Mouse (Mus musculus) MN1 (cell line): Measurements from ENCODE around the gene AB124611.
"Not testable (repeated sequence)": the region's sequence is repeated elsewhere in the genome, so short reads cannot be mapped to it uniquely, and the experiment has no call there.

Experiments used
- DNase-seq: peaks from one replicate; pipeline ENCODE4 v3.0.0-alpha.2; 2016; ENCODE audit warnings: low spot score

AB124611 gene

DNA sequence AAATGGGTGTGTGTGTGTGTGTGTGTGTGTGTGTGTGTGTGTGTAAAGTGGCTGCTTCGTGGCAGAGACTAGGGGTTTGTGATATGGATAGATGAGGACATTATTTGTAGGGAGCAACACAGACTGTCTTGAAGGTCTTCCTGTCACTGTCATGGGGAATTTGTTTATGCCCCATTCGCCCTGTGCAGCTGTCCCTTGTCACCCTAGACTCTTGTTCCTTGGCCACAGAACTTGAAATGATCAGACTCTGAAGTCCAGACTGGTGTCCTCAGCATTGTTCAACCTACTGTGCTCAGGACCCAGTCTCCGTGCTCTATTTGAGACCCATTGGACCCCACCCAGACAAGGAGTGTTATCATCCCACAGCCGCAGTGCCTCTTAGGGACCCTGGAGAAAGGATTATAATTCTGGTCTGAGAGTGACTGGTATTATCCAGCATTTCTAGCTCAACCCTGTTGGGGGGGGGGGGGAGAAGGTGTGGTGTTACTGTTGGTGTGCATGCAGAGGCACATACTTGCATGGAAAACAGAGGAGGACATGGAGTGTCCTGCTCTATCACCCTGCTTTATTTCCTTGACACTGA, 39.1 kb downstream of the AB124611 start:
- DNase-seq: no peak

DNA sequence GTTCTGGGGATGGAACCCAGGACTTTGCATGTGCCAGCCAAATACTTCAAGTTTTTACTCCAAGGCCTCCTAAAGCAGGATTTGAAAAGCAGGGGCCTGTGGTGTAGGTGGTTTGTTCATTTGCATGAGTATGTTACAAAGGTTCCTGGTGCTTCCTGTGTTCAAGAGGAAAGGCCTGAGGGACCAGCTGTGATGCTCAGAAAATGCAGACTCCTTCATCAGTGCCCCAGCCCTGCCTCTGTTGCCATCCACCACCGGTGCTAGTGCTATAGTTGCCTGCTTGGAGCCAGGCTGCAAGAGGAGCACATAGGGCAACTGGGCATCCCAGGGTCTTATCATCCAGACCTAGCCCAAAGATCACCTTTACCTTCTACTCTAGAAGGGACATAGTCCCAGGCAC, 40.6 kb downstream of the AB124611 start:
- no peak for DNase-seq

DNA sequence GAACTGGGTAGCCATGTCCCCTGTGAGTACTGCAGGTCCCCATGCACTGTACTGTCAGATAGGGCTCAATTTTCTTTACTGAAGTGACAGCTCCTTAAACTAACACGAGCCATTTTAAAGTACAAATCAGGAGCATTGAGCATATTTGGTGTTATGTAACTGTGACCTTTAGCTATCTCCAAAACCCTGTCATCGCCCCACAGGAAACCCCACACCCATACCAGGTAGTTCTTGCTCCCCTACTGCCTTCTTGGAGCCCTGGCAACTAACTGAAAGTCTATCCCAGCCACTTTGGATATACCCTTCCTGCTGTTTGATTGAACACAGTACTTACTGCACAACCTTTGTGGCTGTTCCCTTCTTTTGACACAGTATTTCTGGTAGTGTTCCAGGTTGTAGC, 41.1 kb downstream of the AB124611 start:
- DNase-seq: no peak

DNA sequence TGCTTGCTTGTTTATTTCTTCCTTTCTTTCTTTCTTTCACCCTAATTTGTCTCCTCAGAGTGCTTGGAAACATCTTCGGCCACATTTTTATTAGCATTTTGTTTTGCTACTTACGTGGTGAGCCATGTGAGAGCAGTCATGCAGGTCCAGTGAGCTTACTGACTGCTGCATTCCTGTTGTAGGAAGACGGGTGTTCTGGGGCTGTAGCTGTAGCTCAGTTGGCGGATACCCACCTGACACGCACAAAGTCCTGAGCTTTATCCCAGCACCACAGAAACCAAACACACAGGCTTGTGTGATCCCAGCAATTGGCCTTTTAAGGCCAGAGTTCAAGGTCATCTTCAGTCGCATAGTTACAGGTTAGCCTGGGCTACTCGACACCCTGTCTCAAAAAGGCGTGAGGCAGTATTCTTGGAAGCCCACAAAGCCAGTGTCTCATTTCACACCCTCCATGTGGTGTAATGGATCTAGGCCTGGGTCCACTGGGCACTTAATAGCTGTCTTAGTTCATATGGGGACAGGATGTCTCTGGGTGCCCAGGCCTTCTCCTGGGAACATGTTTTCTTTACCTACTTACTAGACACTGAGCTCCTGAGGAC, 42.8 kb downstream of the AB124611 start:
- no peak for DNase-seq

DNA sequence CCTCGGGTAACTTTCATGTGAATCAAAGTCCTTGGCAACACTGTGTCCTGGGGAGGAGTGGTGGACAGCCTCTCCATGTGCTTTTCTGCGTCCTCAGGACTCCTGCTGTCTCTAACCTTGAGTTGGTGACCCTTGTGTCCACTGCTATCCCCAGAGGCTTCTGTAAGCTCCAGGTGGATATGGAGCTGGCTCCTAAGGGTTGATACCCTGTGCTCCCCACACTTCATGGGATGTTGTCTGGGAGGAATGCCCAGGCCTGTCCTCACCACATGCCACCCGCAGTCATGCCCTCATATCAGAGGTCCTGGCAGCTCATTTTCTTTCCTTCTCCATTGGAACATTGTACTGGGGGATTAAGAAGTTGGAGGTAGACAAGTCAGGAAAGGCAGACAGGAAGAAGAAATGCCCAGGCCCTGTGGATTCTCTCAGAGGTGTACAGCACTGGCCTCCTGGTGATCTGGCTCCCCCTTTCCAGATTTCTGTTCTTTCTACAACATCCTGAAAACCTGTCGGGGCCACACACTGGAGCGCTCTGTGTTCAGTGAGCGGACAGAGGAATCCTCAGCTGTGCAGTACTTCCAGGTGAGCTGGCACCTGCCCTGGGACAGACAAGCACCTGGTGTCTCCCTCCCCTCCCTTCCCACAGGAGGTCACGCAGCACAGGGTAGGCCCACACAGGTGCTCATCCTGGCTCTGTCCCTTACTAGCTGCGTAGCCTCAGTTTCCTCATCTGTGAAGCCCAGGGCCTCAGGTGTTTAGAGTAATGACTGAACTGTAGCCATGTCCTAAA, 48.2 kb downstream of the AB124611 start:
- no peak for DNase-seq

DNA sequence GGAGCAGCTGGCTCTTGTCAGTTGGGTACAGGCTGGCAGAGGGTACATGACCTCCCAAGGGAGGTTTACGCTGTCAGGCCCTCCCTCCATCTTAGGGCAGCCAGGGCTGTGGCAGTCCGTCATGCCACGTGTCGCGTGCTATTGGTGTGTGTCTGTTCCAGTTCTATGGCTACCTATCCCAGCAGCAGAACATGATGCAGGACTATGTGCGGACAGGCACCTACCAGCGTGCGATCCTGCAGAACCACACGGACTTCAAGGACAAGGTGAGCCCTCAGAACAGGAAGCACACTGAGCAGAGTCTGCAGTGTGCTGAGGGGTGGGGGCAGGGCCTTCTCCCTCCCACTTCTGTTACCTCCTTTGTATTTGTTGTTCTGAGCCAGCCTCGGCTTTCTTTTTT, 49.3 kb downstream of the AB124611 start:
- no peak for DNase-seq

DNA sequence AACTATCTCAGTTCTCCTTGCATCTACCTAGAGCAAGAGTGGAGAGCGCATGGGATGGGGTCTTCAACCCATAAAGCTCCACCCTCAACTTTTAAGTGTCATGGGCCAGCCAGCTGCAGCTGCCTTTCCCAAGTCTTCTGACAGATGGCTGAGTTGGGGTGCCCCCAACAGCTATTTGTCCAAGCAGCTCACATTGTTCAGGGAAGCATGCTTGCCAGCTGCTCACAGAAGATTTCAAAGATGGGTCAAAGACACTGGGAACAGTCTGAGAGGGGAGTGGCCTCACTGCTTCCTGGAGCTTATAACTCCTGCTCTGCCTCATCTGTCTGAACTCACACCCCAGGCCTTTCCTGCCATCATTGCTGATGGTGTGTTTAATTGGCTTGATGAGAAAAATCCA, 50.3 kb downstream of the AB124611 start:
- DNase-seq: no peak

DNA sequence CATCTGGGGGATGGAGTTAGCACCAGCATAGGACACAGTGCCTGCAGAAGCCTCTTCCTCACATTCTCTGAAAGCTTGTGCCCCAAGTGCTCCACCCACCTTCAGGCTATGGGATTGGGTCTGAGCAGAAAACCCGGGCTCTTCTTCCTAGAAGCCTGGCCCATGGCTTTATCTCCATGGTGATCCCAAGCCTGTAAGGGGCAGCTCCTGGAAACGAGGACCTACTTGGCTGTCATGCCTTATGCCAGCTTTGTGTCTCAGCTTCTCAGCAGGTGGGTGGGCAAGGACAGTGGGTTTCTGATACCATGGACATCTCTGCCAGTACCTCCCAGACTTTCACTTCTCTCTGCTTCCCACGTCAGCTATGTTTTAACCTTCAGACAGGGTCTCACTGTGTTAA, 52.2 kb downstream of the AB124611 start:
- no peak for DNase-seq

DNA sequence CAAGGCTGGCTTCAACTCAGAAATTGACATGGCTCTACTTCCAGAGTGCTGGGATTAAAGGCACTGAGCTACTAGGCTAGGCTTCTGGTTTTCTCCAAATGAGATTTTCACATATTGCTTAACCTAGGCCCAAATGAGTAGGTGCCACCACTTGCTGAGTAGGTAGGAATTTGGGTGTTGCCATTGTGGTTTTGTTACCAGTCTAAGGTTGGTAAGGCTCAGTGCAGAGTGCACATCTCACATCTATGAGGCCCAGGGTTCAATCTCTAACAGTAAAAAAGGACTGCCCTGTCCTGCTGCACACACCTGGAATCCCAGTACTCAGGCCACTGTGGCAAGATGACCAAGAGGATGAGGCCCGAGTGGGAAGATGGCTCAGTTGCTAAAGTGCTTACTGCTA, 59.4 kb downstream of the AB124611 start:
- no peak for DNase-seq

DNA sequence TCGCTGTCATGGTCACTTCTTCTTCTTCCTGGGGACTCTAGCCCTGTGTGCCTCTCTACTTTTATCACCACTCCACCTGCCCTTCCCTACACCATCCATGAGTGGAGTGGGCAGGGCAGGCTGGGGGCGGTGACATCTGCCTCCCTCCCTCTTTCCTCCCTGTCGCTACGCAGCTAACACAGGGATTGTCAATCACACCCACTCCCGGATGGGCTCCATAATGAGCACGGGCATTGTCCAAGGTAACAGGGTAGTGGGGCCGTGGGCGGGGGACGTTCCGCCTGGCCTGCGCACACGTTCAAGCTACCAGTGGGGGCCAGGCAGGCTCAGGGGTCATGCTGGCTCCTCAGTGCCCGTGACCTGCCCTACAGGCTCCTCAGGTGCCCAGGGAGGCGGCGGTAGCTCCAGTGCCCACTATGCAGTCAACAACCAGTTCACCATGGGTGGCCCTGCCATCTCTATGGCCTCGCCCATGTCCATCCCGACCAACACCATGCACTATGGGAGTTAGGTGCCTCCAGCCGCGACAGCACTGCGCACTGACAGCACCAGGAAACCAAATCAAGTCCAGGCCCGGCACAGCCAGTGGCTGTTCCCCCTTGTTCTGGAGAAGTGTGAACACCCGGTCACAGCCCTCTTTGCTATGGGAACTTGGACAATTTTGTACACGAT, 61.8 kb downstream of the AB124611 start:
- DNase-seq: no peak

DNA sequence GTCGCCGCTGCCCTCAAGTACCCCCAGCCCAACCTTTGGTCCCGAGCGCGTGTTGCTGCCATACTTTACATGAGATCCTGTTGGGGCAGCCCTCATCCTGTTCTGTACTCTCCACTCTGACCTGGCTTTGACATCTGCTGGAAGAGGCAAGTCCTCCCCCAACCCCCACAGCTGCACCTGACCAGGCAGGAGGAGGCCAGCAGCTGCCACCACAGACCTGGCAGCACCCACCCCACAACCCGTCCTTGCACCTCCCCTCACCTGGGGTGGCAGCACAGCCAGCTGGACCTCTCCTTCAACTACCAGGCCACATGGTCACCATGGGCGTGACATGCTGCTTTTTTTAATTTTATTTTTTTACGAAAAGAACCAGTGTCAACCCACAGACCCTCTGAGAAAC, 62.4 kb downstream of the AB124611 start:
- no peak for DNase-seq

DNA sequence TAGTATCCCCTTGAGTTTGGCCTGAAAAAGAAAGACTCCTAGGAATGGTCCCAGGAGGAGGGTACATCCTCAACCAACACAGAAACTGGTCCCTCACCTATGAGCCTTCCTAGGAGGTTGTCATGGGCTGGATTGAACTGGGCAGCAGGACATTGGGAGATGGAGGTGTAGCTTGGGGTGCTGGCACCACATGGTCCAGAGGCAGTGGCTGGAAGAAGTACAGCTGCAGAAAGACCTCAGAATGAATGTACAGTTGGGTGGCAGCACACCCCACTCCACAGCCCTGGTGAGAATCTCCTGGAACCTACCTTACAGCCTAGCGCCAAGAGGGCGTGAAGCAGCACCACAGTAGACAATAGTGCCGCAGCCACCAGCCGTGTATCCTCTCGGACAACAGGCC, 63.6 kb downstream of the AB124611 start:
- no peak for DNase-seq

DNA sequence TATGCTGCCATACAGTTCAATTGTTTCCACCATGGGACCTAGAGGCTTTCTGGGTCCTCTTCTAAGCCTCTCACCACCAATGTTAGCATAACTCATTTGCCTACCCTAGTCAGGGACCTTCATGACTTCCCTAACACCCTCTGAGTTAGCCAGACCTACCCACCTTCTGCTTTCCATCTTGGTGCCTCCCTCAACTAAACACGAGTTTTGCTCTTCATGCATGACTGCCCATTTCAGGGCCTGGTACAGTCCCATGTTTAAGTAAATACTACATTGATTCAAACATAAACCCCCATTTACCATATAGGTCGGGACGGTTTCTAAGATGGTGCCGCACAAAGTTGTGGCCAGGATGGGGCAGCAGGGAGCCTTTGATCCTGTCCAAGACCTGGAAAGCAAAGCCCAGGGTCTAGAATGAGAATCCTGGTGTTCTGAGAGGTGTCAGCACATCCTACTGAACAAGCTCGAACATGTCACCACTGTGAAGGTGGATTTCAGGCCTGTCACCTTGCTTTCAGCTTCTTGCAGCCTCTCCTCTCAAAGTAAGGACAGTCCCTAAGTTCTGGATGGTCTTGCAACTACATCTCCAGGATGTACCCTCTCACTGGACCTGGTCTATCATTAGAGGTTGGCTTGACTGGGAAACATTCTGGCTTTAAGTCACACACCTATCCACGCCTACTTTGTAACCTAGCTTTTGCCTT, 65.3 kb downstream of the AB124611 start:
- DNase-seq: no peak

DNA sequence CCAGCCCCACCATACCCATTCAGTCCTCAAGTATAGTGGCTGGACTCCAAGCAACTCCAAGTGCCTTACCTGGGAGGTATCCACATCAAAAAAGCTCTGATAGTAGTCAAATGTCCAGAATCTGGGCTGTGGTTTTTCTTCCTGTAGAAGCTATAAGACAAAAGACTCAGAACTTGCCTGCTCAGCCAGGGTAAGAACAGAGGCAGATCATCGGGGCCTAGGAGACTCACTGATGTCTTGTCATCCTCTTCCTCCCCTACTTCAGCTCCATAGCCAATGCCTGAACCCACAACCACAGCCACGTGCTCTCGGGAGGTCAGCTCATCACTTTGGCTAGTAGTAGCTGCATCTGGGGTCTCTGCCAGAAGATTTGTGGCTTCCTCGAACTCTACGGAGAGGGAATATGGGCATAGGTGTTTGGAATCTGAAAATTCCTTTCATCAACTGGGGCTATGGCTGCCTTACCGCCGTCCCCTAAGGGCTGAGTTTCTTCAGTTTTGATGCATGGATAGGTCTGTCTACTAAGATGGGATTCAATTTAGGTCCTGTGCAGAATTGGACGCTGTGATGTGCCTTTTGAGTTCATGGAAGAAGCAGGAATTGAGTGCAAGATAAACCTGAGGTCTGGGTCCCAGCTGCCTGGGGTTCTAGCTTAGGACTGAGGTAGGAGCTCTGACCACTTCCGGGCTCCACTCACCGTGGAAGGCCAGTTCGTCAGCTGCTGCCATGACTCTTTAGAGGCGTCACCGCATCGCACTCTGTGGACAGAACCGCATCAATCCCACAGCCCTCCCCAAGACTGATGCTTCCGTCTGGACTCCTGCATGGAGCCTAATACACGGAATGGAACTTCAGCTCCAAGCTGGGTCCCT, 66.1 kb downstream of the AB124611 start:
- DNase-seq: no peak

DNA sequence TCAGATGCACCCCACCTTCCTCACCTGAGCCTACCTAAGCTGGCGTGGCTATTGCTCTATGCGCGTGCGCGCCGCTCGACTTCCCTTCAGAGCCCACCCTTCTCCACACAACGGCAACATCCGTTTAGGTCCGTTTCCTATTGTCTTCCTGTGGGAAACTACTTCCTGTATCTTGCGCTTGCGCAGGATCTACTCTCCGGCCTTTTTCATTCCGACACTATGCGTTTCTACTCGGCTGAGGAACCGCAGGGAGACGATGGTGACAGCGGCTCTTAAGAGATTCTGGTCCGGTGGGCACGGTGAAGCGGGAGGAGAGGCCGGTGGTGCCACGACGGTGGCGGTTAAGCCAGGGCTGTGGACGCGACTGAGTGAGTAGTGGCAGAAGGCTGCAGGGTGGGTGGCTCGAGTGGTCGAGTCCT, 66.7 kb downstream of the AB124611 start, which contains the start of the genes Timm29 and Yipf2:
Gene Timm29 (plus strand): TSS at position 20 of the 419 bp plus-strand sequence.
Gene Yipf2 (minus strand): TSS at position 126 of the 419 bp plus-strand sequence.
- peak; percentile 94 for DNase-seq

DNA sequence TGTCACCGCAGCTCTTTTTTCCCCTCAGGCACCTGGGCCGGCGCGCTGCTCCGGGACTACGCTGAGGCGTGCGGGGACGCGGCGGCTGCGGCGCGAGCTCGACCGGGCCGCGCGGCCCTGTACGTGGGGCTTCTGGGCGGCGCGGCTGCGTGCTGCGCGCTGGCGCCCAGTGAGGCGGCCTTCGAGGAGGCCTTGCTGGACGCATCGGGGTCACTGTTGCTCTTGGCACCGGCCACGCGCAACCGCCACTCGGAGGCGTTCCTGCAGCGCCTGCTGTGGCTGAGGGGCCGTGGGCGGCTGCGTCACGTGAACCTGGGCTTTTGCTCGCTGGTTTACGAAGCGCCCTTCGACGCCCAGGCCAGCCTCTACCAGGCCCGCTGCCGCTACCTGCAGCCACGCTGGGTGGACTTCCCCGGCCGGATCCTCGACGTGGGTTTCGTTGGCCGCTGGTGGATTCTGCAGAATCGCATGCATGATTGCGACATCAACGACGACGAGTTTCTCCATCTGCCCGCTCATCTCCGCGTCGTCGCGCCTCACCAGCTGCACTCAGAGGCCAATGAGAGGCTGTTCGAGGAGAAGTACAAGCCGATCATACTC, 67.2 kb downstream of the AB124611 start:
- peak; percentile 66 for DNase-seq

DNA sequence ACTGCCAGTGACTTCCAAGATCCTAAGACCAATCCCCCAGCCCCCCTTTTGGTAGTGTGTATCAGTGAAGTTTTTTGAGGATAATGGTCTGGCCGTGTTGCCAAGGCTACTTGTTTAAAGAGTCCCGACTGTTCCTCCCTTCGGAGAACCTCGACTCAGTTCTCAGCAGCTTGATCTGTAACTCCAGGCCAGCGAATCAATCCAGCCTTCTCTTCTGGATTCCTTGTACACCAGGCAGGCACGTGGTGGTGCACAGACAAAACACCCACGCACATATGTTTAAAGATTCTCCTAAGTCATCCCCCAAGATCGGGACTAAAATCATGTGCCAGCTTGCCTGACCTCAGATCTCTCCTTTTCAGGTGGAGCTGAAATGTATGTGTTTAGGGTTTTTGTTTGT, 68.4 kb downstream of the AB124611 start:
- not testable (repeated sequence) for DNase-seq

DNA sequence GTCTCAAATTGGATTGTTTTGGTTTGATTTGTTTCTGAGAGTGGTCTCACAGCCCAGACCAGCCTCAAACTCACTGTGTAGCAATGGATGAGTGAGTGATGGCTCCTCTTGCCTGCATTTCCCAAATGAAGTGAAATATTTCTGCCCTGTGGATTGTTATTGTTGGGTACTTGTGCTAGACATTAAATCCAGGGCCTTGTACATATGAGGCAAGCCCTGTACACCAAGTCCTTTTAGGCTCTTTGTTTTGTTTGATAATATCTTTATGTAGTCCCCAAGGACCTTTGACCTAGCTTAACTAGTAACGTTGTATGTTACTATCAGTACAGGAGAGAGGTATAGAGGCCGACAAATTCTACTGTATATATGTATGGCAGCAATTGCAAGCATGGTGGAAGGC, 68.9 kb downstream of the AB124611 start:
- DNase-seq: no peak
